Mouse (Mus musculus): ENCODE measurements around the gene Ncs1. TPM values are rescaled to one million over a fixed set of nuclear protein-coding genes. Genes with fewer than 3 reads are reported as not detected.

Gene Ncs1
- total RNA-seq, 2 experiments from 2014 or later: 236 to 243 TPM

- DNase-seq (ENCODE audit: low spot score in 2 of 2): no peak
Measured at GRCm38 (mm10) chr2:31327186-31327585, 81.6 kb downstream of the Ncs1 start.

GRCm38 (mm10) chr2:31337706-31338330 lies 92.2 kb downstream of the Ncs1 start:
- no peak for DNase-seq (ENCODE audit: low spot score in 2 of 2)

GRCm38 (mm10) chr2:31339826-31340225 lies 94.2 kb downstream of the Ncs1 start:
- DNase-seq (ENCODE audit: low spot score in 2 of 2): no peak

- no peak for DNase-seq (ENCODE audit: low spot score in 2 of 2)
Measured at GRCm38 (mm10) chr2:31341726-31342535, 96.3 kb downstream of the Ncs1 start.

Other genes with a start within 250 kb of the Ncs1 start
- 100 to 1,000 TPM in 1 of 2 experiments, 10 to 100 TPM in 1; 97.8 to 101 TPM for gene Fnbp1, start 103.8 kb upstream of the Ncs1 start, total RNA-seq (2021)
- 10 to 100 TPM; 42.9 to 45.1 TPM for gene Gpr107, start 93.5 kb upstream of the Ncs1 start, total RNA-seq (2021)
- gene Hmcn2, start 68.6 kb downstream of the Ncs1 start, total RNA-seq (2021): under 1 TPM; 0.30 to 0.73 TPM
- gene Ass1, start 224.4 kb downstream of the Ncs1 start, total RNA-seq (2021): 10 to 100 TPM; 44.0 to 49.5 TPM